Mouse (Mus musculus) G1E (cell line): ENCODE results near the gene Cklf. TPM values are rescaled to one million over a fixed set of nuclear protein-coding genes. Genes with fewer than 3 reads are reported as not detected.
A peak's percentile ranks its signal among the peaks of the same experiment; 100 is the strongest.
"Not testable (repeated sequence)": the region's sequence is repeated elsewhere in the genome, so short reads cannot be mapped to it uniquely, and the experiment has no call there.

Source experiments
- ATAC-seq: 2 replicates; pipeline ENCODE4 v1.8.0; 2016; ENCODE audit warnings: mild to moderate bottlenecking; ENCODE audit not compliant: insufficient number of reproducible peaks, poor library complexity, low FRiP score, severe bottlenecking; ENCODE audit errors: extremely low read depth
- DNase-seq: peaks from one replicate; pipeline ENCODE4 v3.0.0; 2012; ENCODE audit warnings: low spot score
- H3K27me3 ChIP-seq: 2 replicates; pipeline ENCODE4 v1.6.1; 2012; ENCODE audit warnings: mild to moderate bottlenecking, low read length, inconsistent platforms; ENCODE audit not compliant: insufficient read depth
- H3K36me3 ChIP-seq: replicated peaks from 2 replicates; pipeline ENCODE3; 2012; ENCODE audit warnings: mild to moderate bottlenecking, inconsistent platforms
- H3K4me1 ChIP-seq: 2 replicates; pipeline ENCODE4 v1.6.1; 2012; ENCODE audit warnings: low read depth, low read length, inconsistent platforms, mixed read lengths; ENCODE audit not compliant: insufficient read depth
- H3K4me3 ChIP-seq: 2 replicates; pipeline ENCODE4 v1.5.1; 2012; ENCODE audit warnings: low read depth, mild to moderate bottlenecking, inconsistent platforms, low read length, moderate library complexity, mixed read lengths
- H3K9me3 ChIP-seq: replicated peaks from 2 replicates; pipeline ENCODE4 v1.6.1; 2012; ENCODE audit warnings: inconsistent platforms
- CTCF ChIP-seq: IDR thresholded peaks from 2 replicates; pipeline ENCODE4 v1.5.1; 2012; ENCODE audit warnings: low read depth, low read length, inconsistent platforms, mixed read lengths
- GATA1 ChIP-seq: IDR thresholded peaks from 2 replicates; pipeline ENCODE4 v1.6.1; 2012; ENCODE audit warnings: borderline replicate concordance, low read length, inconsistent platforms, mixed read lengths
- GATA2 ChIP-seq: IDR thresholded peaks from 2 replicates; pipeline ENCODE4 v1.6.1; 2012; ENCODE audit warnings: low read depth, low read length, inconsistent platforms, borderline replicate concordance
- POLR2AphosphoS5 ChIP-seq: IDR thresholded peaks from 2 replicates; pipeline ENCODE4 v1.6.1; 2012; ENCODE audit warnings: low read depth, low read length, inconsistent platforms; ENCODE audit not compliant: insufficient replicate concordance
- TAL1 ChIP-seq: conservative IDR thresholded peaks from 2 replicates; pipeline ENCODE4 v1.6.1; 2012; ENCODE audit warnings: low read depth, low read length, inconsistent platforms, mixed read lengths
- polyA plus RNA-seq: library from polyadenylated mRNA; stranded (reverse); fragments of >175 nt; gene quantifications from 2 replicates; pipeline ENCODE4 v1.2.3, GENCODE M21; 2012
- total RNA-seq, 2 experiments: library from RNA; stranded (forward) in 1 of 2; stranded (reverse) in 1 of 2; fragments of 200-1000 nt in 1 of 2; fragments of >200 nt in 1 of 2; fragmentation: Nextera tagmentation in 1 of 2; gene quantifications; 2 replicates each; pipeline ENCODE4 v1.2.3; 2014 to 2017

Gene Cklf
- total and polyA plus RNA-seq, 3 experiments, result 5.2 to 79.1 (median 54.0) TPM

DNA sequence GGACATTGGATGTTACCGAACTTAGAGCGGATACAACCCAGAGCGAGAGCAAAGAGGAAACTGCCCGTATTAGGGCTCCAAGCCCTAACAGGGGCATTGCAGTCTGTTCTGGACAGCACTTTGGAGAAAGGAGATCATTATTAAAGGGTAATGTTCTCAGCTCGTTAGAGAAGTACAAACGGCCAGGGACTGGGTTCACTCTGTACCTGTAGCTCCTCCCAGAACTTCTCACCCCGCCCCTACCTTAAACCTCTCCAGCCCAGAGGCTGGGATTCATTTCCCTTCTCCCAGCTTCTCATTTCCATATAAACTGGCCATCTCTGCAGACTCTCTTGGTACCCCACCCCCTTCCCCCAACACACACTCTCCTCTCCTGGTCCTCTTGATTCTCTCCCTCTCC is 800 bp downstream of the Cklf start:
- no peak for TF ChIP-seq GATA2
- TF ChIP-seq POLR2AphosphoS5, result no peak
- no peak for TF ChIP-seq GATA1
- TF ChIP-seq TAL1, result no peak
- TF ChIP-seq CTCF, result no peak
- no peaks in the 10 kb centered on the region for H3K9me3 ChIP-seq
- no peaks in the 10 kb centered on the region for H3K27me3 ChIP-seq
- DNase-seq (no peak), ATAC-seq (no peak)
- peak overlapping the region; percentile 82 for H3K4me3 ChIP-seq
- peaks cover 32% of the 10 kb centered on the region for H3K36me3 ChIP-seq
- H3K4me1 ChIP-seq, result peaks cover 65% of the 10 kb centered on the region

GRCm38 (mm10) chr8:104253016-104253415 is 2.4 kb downstream of the Cklf start:
- ATAC-seq (no peak), DNase-seq (no peak)
- Histone ChIP-seq H3K4me3 (no peak overlapping the region; the same call in 1 of the 2 replicates), H3K36me3 (peaks cover 31% of the 10 kb centered on the region), H3K9me3 (no peaks in the 10 kb centered on the region), H3K27me3 (no peaks in the 10 kb centered on the region), H3K4me1 (peaks cover 53% of the 10 kb centered on the region)
- TF ChIP-seq CTCF (peak; percentile 72; the same call in 1 of the 2 replicates), TAL1 (no peak)

GRCm38 (mm10) chr8:104261802-104262201 is 11.1 kb downstream of the Cklf start:
- not testable (repeated sequence) for DNase-seq, ATAC-seq, H3K27me3 ChIP-seq, H3K4me1 ChIP-seq, H3K9me3 ChIP-seq, H3K4me3 ChIP-seq
- H3K36me3 ChIP-seq, result peaks cover 63% of the 10 kb centered on the region

GRCm38 (mm10) chr8:104264271-104264935 is 13.7 kb downstream of the Cklf start:
- H3K9me3 ChIP-seq, H3K27me3 ChIP-seq, H3K4me3 ChIP-seq, H3K4me1 ChIP-seq, DNase-seq, ATAC-seq: not testable (repeated sequence)
- H3K36me3 ChIP-seq, result peaks cover 42% of the 10 kb centered on the region

DNA sequence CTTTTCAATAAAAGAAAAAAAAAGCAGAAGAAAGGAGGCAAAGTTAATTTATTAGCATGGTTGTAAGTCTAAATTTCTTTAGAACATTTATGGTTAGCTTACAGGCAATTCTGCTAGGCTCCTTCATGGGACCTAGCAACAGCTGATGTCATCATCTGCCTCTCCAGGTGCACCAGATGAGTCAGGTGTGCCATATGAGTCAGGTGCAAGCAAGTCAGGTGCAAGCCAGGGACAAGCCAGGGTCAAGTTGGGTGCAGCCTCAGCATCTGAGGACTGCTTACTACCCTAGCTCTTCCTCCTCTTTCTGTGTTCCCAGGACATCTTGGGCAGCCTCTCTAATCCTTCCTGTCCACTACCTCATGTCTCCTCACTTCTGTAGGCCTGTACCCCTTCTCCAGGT is 17.7 kb downstream of the Cklf start:
- TF ChIP-seq GATA1 (no peak), POLR2AphosphoS5 (no peak), CTCF (no peak), TAL1 (no peak), GATA2 (no peak)
- Histone ChIP-seq H3K4me1 (0 out of 2 replicates have a peak, but pooled peaks cover 4% of the 10 kb centered on the region), H3K4me3 (no peak overlapping the region), H3K36me3 (peaks cover 15% of the 10 kb centered on the region), H3K27me3 (no peaks in the 10 kb centered on the region), H3K9me3 (peaks cover 4% of the 10 kb centered on the region)
- no peak for DNase-seq
- ATAC-seq, result no peak

GRCm38 (mm10) chr8:104268937-104269440 is 18.3 kb downstream of the Cklf start:
- ATAC-seq, result no peak
- H3K27me3 ChIP-seq, result no peaks in the 10 kb centered on the region
- TF ChIP-seq GATA1 (no peak), TAL1 (no peak), CTCF (no peak), POLR2AphosphoS5 (no peak), GATA2 (no peak)
- 0 out of 2 replicates have a peak, but pooled peaks cover 4% of the 10 kb centered on the region for H3K4me1 ChIP-seq
- no peak for DNase-seq
- H3K4me3 ChIP-seq, result no peak overlapping the region
- H3K9me3 ChIP-seq, result peaks cover 4% of the 10 kb centered on the region
- H3K36me3 ChIP-seq, result peaks cover 9% of the 10 kb centered on the region

DNA sequence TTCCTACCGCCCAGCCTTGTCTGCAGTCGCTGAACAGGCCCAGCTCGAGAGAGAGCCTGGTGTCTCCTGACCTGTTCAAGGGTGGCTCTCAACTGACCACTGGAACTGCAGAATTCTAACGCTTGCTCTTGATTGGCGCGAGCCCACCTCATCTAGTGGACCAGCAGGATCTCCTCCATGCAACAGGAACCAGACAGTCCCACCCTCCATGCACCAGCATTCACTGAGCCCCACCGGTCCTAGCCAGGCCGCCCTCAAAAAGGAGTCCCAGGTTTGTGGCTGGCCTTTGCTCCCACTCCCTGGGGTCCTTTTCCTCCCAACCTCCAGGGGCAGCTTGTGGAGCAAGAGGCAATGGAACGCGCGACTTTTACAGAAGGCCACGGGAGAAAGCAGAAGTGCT is 42.4 kb downstream of the Cklf start, which contains the start of gene Cmtm2a:
Cmtm2a (minus strand) TSS at position 101 of the 400 bp plus-strand sequence.
- not testable (repeated sequence) for ATAC-seq, H3K27me3 ChIP-seq, H3K4me3 ChIP-seq, H3K9me3 ChIP-seq, H3K36me3 ChIP-seq, H3K4me1 ChIP-seq, DNase-seq
